ENCODE assay signal across 10 mouse cellular contexts in the genomic region with DNA sequence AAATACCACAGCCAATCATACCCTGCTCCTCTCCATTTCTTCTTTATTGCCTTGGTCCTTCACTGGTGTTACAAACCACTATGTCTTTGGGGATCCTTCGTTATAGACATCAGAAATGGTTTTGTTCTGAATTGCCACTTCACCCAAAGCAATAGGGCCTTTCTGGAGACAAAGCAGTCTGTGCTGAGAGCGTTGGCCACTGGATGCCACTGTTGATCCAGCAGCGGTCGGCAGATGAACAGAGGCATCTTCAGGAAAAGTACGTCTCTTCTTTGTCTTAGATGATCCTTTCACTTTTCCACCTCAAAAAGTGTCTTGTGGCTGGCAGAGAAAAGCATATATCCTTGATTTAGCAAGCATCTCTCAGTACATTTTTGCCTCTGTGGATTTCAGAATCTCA.
DNase-seq lines count a peak whose midpoint lies in the region; ATAC-seq and TF ChIP-seq lines count a peak whose summit lies in the region.
"Had no signal": no experiment of that assay in that cellular context is flagged by ENCODE, and none has a peak within 500 bp of the region (broad histone marks: within the 10 kb centered on the region; RNA-seq: fewer than 3 reads in every experiment).

No protein-coding gene starts in this region.

- no peak overlapping the region for H3K27ac ChIP-seq in kidney, adult 2 months (ENCODE audit: insufficient read depth, low read depth, low read length)
- no peak overlapping the region for H3K27ac ChIP-seq in kidney, embryonic 14.5 days (ENCODE audit: low read depth, low read length)
- peak overlapping the region; percentile 52; the same call in 1 of the 2 replicates for H3K27ac ChIP-seq in midbrain, embryonic 12.5 days (replicated peaks)
- H3K27ac ChIP-seq in midbrain, embryonic 10.5 days (replicated peaks) = no peak overlapping the region

- H3K36me3 ChIP-seq in kidney, adult 2 months (ENCODE audit: control insufficient read depth, insufficient read depth, low read length) = peaks cover 2% of the 10 kb centered on the region; the same call in 1 of the 2 replicates
- peaks cover 22% of the 10 kb centered on the region; the same call in 1 of the 2 replicates for H3K36me3 ChIP-seq in kidney, embryonic 14.5 days (ENCODE audit: control insufficient read depth, insufficient read depth, low read length)
- peaks cover 3% of the 10 kb centered on the region; the same call in 1 of the 2 replicates for H3K36me3 ChIP-seq in midbrain, embryonic 12.5 days
- H3K36me3 ChIP-seq in midbrain, embryonic 10.5 days = peaks cover 37% of the 10 kb centered on the region

- no peaks in the 10 kb centered on the region for H3K9me3 ChIP-seq in kidney, embryonic 14.5 days (ENCODE audit: control insufficient read depth, low read length)
- no peaks in the 10 kb centered on the region for H3K9me3 ChIP-seq in midbrain, embryonic 12.5 days
- no peaks in the 10 kb centered on the region; the same call in 1 of the 2 replicates for H3K9me3 ChIP-seq in midbrain, embryonic 10.5 days (replicated peaks)

- H3K4me2 ChIP-seq in kidney, embryonic 14.5 days (replicated peaks; ENCODE audit: low read depth, low read length) = no peak overlapping the region
- H3K4me2 ChIP-seq in midbrain, embryonic 12.5 days (replicated peaks) = no peak overlapping the region

- DNase-seq in kidney, adult 2 months = no peak
- no peak for DNase-seq in midbrain, embryonic 10.5 days (ENCODE audit: low spot score)
- peak; percentile 48 to 56 for DNase-seq in left cerebral cortex, postnatal 14 days (ENCODE audit: low spot score in 2 of 2)
- peak; percentile 27 for DNase-seq in right cerebral cortex, postnatal 14 days
- no peak for DNase-seq in adrenal gland, postnatal 4 days (ENCODE audit: low spot score in 2 of 2)
- DNase-seq: cerebellum, adult 11-12 months; lung, postnatal 14 days; thymus, postnatal 36 days had no signal

- no peak overlapping the region for H3K9ac ChIP-seq in kidney, embryonic 14.5 days (ENCODE audit: low read depth, low read length)
- no peak overlapping the region for H3K9ac ChIP-seq in midbrain, embryonic 12.5 days (replicated peaks)

- intact Hi-C loops in left cerebral cortex, postnatal 14 days (cut with DNase I) = loop anchor here (10.0 kb wide), 1 partner anchor 114 kb away; no protein-coding TSS in a partner anchor

- no peaks in the 10 kb centered on the region for H3K4me1 ChIP-seq in kidney, adult 2 months (ENCODE audit: control insufficient read depth, insufficient read depth, low read length)
- no peaks in the 10 kb centered on the region for H3K4me1 ChIP-seq in kidney, embryonic 14.5 days (ENCODE audit: control insufficient read depth, insufficient read depth, low read length)
- peaks cover 23% of the 10 kb centered on the region for H3K4me1 ChIP-seq in midbrain, embryonic 12.5 days
- H3K4me1 ChIP-seq in midbrain, embryonic 10.5 days = peaks cover 43% of the 10 kb centered on the region

- no peak for ATAC-seq in kidney, embryonic 14.5 days (ENCODE audit: low FRiP score, low TSS enrichment)
- no peak for ATAC-seq in midbrain, embryonic 12.5 days (ENCODE audit: low FRiP score, low read depth)

- TF ChIP-seq CTCF in kidney, adult 2 months (conservative IDR thresholded peaks at IDR 0.05; ENCODE audit: insufficient read depth, insufficient read length, low read depth, low read length) = 0 out of 2 replicates have a peak, but pooled peaks have one; percentile 12

- H3K27me3 ChIP-seq in kidney, adult 2 months (replicated peaks; ENCODE audit: control insufficient read depth, insufficient read depth, low read length) = no peaks in the 10 kb centered on the region
- no peaks in the 10 kb centered on the region for H3K27me3 ChIP-seq in kidney, embryonic 14.5 days (ENCODE audit: control insufficient read depth, insufficient read depth, low read length)
- H3K27me3 ChIP-seq in midbrain, embryonic 12.5 days = no peaks in the 10 kb centered on the region
- no peaks in the 10 kb centered on the region for H3K27me3 ChIP-seq in midbrain, embryonic 10.5 days (ENCODE audit: low read depth, poor library complexity, severe bottlenecking)

- 79% methylated on average over 5 of the region's 5 CpGs for WGBS in kidney, adult 2 months
- 85% methylated on average over 5 of the region's 5 CpGs for WGBS in kidney, embryonic 14.5 days
- WGBS in midbrain, embryonic 12.5 days = 48% methylated on average over 5 of the region's 5 CpGs
- 58% methylated on average over 5 of the region's 5 CpGs for WGBS in midbrain, embryonic 10.5 days

- TF ChIP-seq POLR2A in kidney, adult 2 months (IDR thresholded peaks at IDR 0.05; ENCODE audit: low read depth, low read length) = no peak

- no peak overlapping the region for H3K4me3 ChIP-seq in kidney, adult 2 months (ENCODE audit: insufficient read depth, low read depth, low read length)
- no peak overlapping the region for H3K4me3 ChIP-seq in kidney, embryonic 14.5 days (ENCODE audit: low read length)
- H3K4me3 ChIP-seq in midbrain, embryonic 12.5 days = no peak overlapping the region
- no peak overlapping the region for H3K4me3 ChIP-seq in midbrain, embryonic 10.5 days

Comparison
In these comparisons a context has a peak if more than half of its experiments do, and no peak if none do; other contexts are left out.
1. DNase-seq: peak in left cerebral cortex, postnatal 14 days (2 of 2) and right cerebral cortex, postnatal 14 days (single experiment); none in kidney, adult 2 months (single experiment), midbrain, embryonic 10.5 days (single experiment) and adrenal gland, postnatal 4 days (0 of 2).